In the genomic region with DNA sequence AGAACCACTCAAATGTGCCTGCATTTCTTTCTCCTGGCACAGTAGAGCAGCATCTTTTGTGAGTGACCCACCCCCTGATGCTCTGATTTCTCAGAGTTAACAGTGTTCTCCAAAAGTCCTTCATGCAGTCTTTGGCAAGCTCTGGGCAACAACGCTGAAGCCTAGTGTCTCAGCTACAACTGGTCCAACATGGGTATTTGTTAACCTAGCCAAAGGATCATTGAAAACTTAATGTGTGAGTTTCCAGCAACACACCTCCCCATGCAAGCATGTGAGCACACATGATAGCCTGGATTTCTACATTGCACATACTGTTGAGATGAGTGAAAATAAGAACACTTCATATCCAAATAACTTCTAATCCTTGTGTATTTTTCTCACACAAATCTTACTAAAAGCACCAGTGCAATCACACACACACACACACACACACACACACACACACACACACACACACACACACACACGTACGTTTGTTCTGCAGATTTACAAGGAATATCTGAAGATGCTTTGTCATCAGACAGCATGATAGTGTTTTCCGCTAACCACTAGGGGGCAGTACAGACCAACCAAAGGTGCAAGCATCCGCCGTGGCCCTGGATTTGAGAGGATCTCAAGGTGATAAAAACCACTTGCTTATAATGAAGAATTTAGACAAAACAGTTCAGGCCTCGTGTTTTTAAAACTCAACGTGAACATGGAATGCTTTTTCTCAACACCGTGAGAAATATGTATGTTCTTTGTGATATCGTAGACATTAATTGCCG, we compare ENCODE assay signal across 9 mouse cellular contexts. TPM values are rescaled to one million over a fixed set of nuclear protein-coding genes. Genes with fewer than 3 reads are reported as not detected.
DNase-seq lines count a peak whose midpoint lies in the region; ATAC-seq and TF ChIP-seq lines count a peak whose summit lies in the region.
"Had no signal": no experiment of that assay in that cellular context is flagged by ENCODE, and none has a peak within 500 bp of the region (broad histone marks: within the 10 kb centered on the region; RNA-seq: fewer than 3 reads in every experiment).

No protein-coding gene starts in this region.

- no peak overlapping the region for H3K9ac ChIP-seq in embryonic facial prominence, embryonic 11.5 days (replicated peaks; ENCODE audit: low read length)
- H3K9ac ChIP-seq in liver, embryonic 14.5 days (replicated peaks) = no peak overlapping the region
- H3K9ac ChIP-seq: heart, embryonic 15.5 days had no signal

- WGBS in embryonic facial prominence, embryonic 11.5 days = 23% methylated on average over 11 of the region's 11 CpGs
- WGBS in liver, embryonic 14.5 days (ENCODE audit: insufficient replicate concordance) = 26% methylated on average over 11 of the region's 11 CpGs

- H3K27me3 ChIP-seq in embryonic facial prominence, embryonic 11.5 days (ENCODE audit: control insufficient read depth, insufficient read depth, low read length) = no peaks in the 10 kb centered on the region
- no peaks in the 10 kb centered on the region for H3K27me3 ChIP-seq in liver, embryonic 14.5 days (ENCODE audit: control insufficient read depth, insufficient read depth, low read length)
- H3K27me3 ChIP-seq: heart, embryonic 15.5 days had no signal

- H3K4me1 ChIP-seq in embryonic facial prominence, embryonic 11.5 days (ENCODE audit: control insufficient read depth, insufficient read depth, low read length) = peaks cover 2% of the 10 kb centered on the region
- H3K4me1 ChIP-seq in liver, embryonic 14.5 days (replicated peaks; ENCODE audit: control insufficient read depth in 2 of 2, insufficient read depth in 2 of 2, low read length in 1 of 2) = no peaks in the 10 kb centered on the region

- peak; percentile 80 for DNase-seq in CD8-positive naive resting alpha-beta T cell, adult 2 months (ENCODE audit: low read depth in 2 of 2, low spot score in 2 of 2)
- peak; percentile 80 to 87 for DNase-seq in adrenal gland, postnatal 36 days
- DNase-seq in embryonic facial prominence, embryonic 11.5 days (ENCODE audit: low spot score) = peak; percentile 95
- DNase-seq in heart, adult 8-10 months (ENCODE audit: low spot score) = peak; percentile 83
- peak; percentile 81 to 90 for DNase-seq in kidney, postnatal 25 days
- DNase-seq in liver, embryonic 14.5 days (ENCODE audit: low read depth in 3 of 3, low spot score in 3 of 3) = peak; percentile 38 to 46 (median 45)
- DNase-seq in thymus, postnatal 0 days (ENCODE audit: low spot score) = peak; percentile 85

- no peak overlapping the region for H3K4me2 ChIP-seq in embryonic facial prominence, embryonic 11.5 days (ENCODE audit: low read depth, low read length)
- no peak overlapping the region for H3K4me2 ChIP-seq in liver, embryonic 14.5 days (ENCODE audit: low read depth)
- H3K4me2 ChIP-seq: heart, embryonic 15.5 days had no signal

- TF ChIP-seq CTCF in liver, embryonic 14.5 days (IDR thresholded peaks at IDR 0.05; ENCODE audit: low read depth) = peak; percentile 86

- ATAC-seq in embryonic facial prominence, embryonic 11.5 days (replicated peaks; ENCODE audit: insufficient number of reproducible peaks, low FRiP score, low TSS enrichment, low read depth) = no peak
- no peak for ATAC-seq in liver, embryonic 14.5 days (ENCODE audit: insufficient read depth)
- ATAC-seq in neutrophil, adult 5-6 weeks (ENCODE audit: extremely low read depth, insufficient number of reproducible peaks, low FRiP score, poor library complexity, severe bottlenecking) = peak; percentile 53; the same call in 1 of the 2 replicates

- no peak overlapping the region for H3K27ac ChIP-seq in embryonic facial prominence, embryonic 11.5 days (replicated peaks; ENCODE audit: low read depth, low read length)
- H3K27ac ChIP-seq in liver, embryonic 14.5 days = no peak overlapping the region
- H3K27ac ChIP-seq: heart, embryonic 15.5 days had no signal

- H3K36me3 ChIP-seq in embryonic facial prominence, embryonic 11.5 days (replicated peaks; ENCODE audit: control insufficient read depth, insufficient read depth, low read depth, low read length) = no peaks in the 10 kb centered on the region
- no peaks in the 10 kb centered on the region for H3K36me3 ChIP-seq in liver, embryonic 14.5 days (replicated peaks; ENCODE audit: control insufficient read depth, insufficient read depth, low read depth)
- H3K36me3 ChIP-seq: heart, embryonic 15.5 days had no signal

- H3K4me3 ChIP-seq in embryonic facial prominence, embryonic 11.5 days (ENCODE audit: low read depth, low read length) = no peak overlapping the region
- no peak overlapping the region for H3K4me3 ChIP-seq in liver, embryonic 14.5 days (ENCODE audit: insufficient read depth in 1 of 2, low read depth in 2 of 2, low read length in 2 of 2)
- H3K4me3 ChIP-seq: heart, embryonic 15.5 days had no signal

- no peaks in the 10 kb centered on the region for H3K9me3 ChIP-seq in embryonic facial prominence, embryonic 11.5 days (replicated peaks; ENCODE audit: control insufficient read depth, low read length)
- no peaks in the 10 kb centered on the region for H3K9me3 ChIP-seq in liver, embryonic 14.5 days (ENCODE audit: control insufficient read depth, low read length)
- H3K9me3 ChIP-seq: heart, embryonic 15.5 days had no signal

- TF ChIP-seq EP300 in liver, embryonic 14.5 days (IDR thresholded peaks at IDR 0.05; ENCODE audit: low read depth) = no peak

RNA-seq across cellular contexts. Expression of gene Dapl1, which starts 56.9 kb away (rescaled TPM):
- not detected for total RNA-seq in adrenal gland, postnatal 36 days (2021)
- polyA plus RNA-seq in embryonic facial prominence, embryonic 11.5 days (2014; fragmentation: Nextera tagmentation; extraction: Ambion mirVana) = 9.9 and 15.4 TPM in 2 replicates
- total RNA-seq in heart, adult 8-10 months (2022) = not detected
- not detected in 2 replicates for polyA plus RNA-seq in liver, embryonic 14.5 days (2012; rRNA removed)
- not detected in 2 replicates for polyA plus RNA-seq in liver, embryonic 14.5 days (2014; fragmentation: Nextera tagmentation; extraction: Ambion mirVana)
- 10.8 and 15.7 TPM in 2 replicates for total RNA-seq in neutrophil, adult 5-6 weeks (2017)
- 4.2 and 4.9 TPM in 2 replicates for polyA plus RNA-seq in thymus, postnatal 0 days (2015; fragmentation: Nextera tagmentation; extraction: Ambion mirVana)

Comparison
In these comparisons a context has a peak if more than half of its experiments do, and no peak if none do; other contexts are left out.
1. DNase-seq: peak in every context shown above with its lines; median percentile 95 in embryonic facial prominence, embryonic 11.5 days; 86 in kidney, postnatal 25 days; 85 in thymus, postnatal 0 days; 84 in adrenal gland, postnatal 36 days; 83 in heart, adult 8-10 months; 80 in CD8-positive naive resting alpha-beta T cell, adult 2 months; 45 in liver, embryonic 14.5 days.
2. RNA of gene Dapl1, which starts 56.9 kb away (total RNA-seq): 10.8 to 15.7 TPM in neutrophil, adult 5-6 weeks; not detected in adrenal gland, postnatal 36 days and not detected in heart, adult 8-10 months; every median in the first group is over 10 times any median in the second.